Mouse (Mus musculus) ES-Bruce4 (cell line): ENCODE results near the gene Gm3233.

Source experiments
- CTCF ChIP-seq: IDR thresholded peaks from one replicate; pipeline ENCODE4 v1.8.1; 2011; ENCODE audit warnings: low read depth, low read length
- EP300 ChIP-seq: IDR thresholded peaks from 2 replicates; pipeline ENCODE4 v1.6.1; 2011; ENCODE audit warnings: low read depth, low read length; ENCODE audit not compliant: insufficient read depth
- POLR2A ChIP-seq: IDR thresholded peaks from one replicate; pipeline ENCODE4 v1.8.1; 2011; ENCODE audit warnings: low read length; ENCODE audit not compliant: insufficient read depth

- TF ChIP-seq CTCF (no peak), POLR2A (no peak), EP300 (no peak)
These were observed 20.6 kb downstream of the Gm3233 start for GRCm38 (mm10) chr10:77738929-77739328.
